Mouse (Mus musculus): ENCODE data around the gene Gpr26. TPM values are rescaled to one million over a fixed set of nuclear protein-coding genes. Genes with fewer than 3 reads are reported as not detected.

Gpr26 gene
- not detected for polyA plus RNA-seq (2014; fragmentation: Illumina TruSeq; extraction: RNeasy Lipid Tissue Mini Kit (QIAGEN cat#74804); ENCODE audit: low read depth, low replicate concordance)

GRCm38 (mm10) chr7:131966023-131966915 is at the start of gene Gpr26:
Gene Gpr26, plus strand, starts transcription at chr7:131966460.

Other genes starting within 250 kb of the Gpr26 start
- gene Cpxm2, start 188.3 kb downstream of the Gpr26 start, polyA plus RNA-seq (2014; fragmentation: Illumina TruSeq; extraction: RNeasy Lipid Tissue Mini Kit (QIAGEN cat#74804); ENCODE audit: low read depth, low replicate concordance), result 1.3 TPM

Measured in kidney, adult 10 weeks (tissue).